Mouse (Mus musculus): ENCODE data around the gene Cryab. TPM values are rescaled to one million over a fixed set of nuclear protein-coding genes. Genes with fewer than 3 reads are reported as not detected.

The Cryab gene
- total and polyA plus RNA-seq, 3 experiments, result not detected

- no peaks in the 10 kb centered on the region for H3K36me3 ChIP-seq (ENCODE audit: control insufficient read depth in 1 of 2, insufficient read depth in 2 of 2, low read length in 2 of 2)
- no peak overlapping the region for H3K4me3 ChIP-seq (ENCODE audit: control insufficient read depth in 1 of 2, insufficient read depth in 1 of 2, low read depth in 2 of 2, low read length in 2 of 2)
- H3K9ac ChIP-seq (ENCODE audit: control insufficient read depth, low read depth, low read length, poor library complexity, severe bottlenecking), result no peak overlapping the region
- DNase-seq (ENCODE audit: low read depth, low spot score), result no peak
- peaks cover 9 to 13% of the 10 kb centered on the region in 2 experiments for H3K27me3 ChIP-seq (ENCODE audit: control insufficient read depth in 1 of 2, insufficient read depth in 2 of 2, low read length in 2 of 2)
- TF ChIP-seq ELF1 (IDR thresholded peaks at IDR 0.05; ENCODE audit: low read depth, low read length) (no peak), CHD2 (IDR thresholded peaks at IDR 0.05; ENCODE audit: low read length) (no peak), POLR2AphosphoS5 (IDR thresholded peaks at IDR 0.05; ENCODE audit: borderline replicate concordance, low read depth, low read length) (no peak), MEF2A (IDR thresholded peaks at IDR 0.05; ENCODE audit: extremely low read depth, insufficient replicate concordance, low read depth, low read length, poor library complexity, severe bottlenecking) (no peak), SIN3A (IDR thresholded peaks at IDR 0.05; ENCODE audit: low read length) (no peak), HCFC1 (IDR thresholded peaks at IDR 0.05; ENCODE audit: low read depth, low read length) (no peak), POLR2A (IDR thresholded peaks at IDR 0.05; ENCODE audit: control insufficient read depth in 1 of 2, insufficient read depth in 1 of 2, low read depth in 1 of 2, low read length in 2 of 2, poor library complexity in 1 of 2) (no peak), CHD1 (IDR thresholded peaks at IDR 0.05; ENCODE audit: low read depth, low read length) (no peak), ZC3H11A (IDR thresholded peaks at IDR 0.05; ENCODE audit: low read depth, low read length) (no peak), TBP (IDR thresholded peaks at IDR 0.05; ENCODE audit: low read depth, low read length) (no peak), POLR2AphosphoS2 (IDR thresholded peaks at IDR 0.05; ENCODE audit: low read length) (no peak)
- H3K79me2 ChIP-seq (ENCODE audit: control insufficient read depth, insufficient read depth, low read length, poor library complexity), result no peaks in the 10 kb centered on the region
- H3K27ac ChIP-seq (ENCODE audit: control insufficient read depth, low read depth, low read length), result no peak overlapping the region
- H3K4me1 ChIP-seq (ENCODE audit: control insufficient read depth in 1 of 2, insufficient read depth in 2 of 2, low read length in 2 of 2), result 0 out of 4 replicates have a peak, but pooled peaks cover 0 to 2% of the 10 kb centered on the region in 2 experiments
- no peaks in the 10 kb centered on the region for H3K9me3 ChIP-seq (replicated peaks; ENCODE audit: insufficient read depth, low read length)
These were observed 28.6 kb upstream of the Cryab start for GRCm38 (mm10) chr9:50722451-50722911.

GRCm38 (mm10) chr9:50723406-50723805, 27.7 kb upstream of the Cryab start:
- TF ChIP-seq NELFE (IDR thresholded peaks at IDR 0.05; ENCODE audit: low read depth, low read length), result no peak
- TF ChIP-seq MAX (IDR thresholded peaks at IDR 0.05; ENCODE audit: low read length), result no peak
- TF ChIP-seq POLR2A (IDR thresholded peaks at IDR 0.05; ENCODE audit: control insufficient read depth in 1 of 2, insufficient read depth in 1 of 2, low read depth in 1 of 2, low read length in 2 of 2, poor library complexity in 1 of 2), result no peak
- no peak for TF ChIP-seq MAFK (IDR thresholded peaks at IDR 0.05; ENCODE audit: borderline replicate concordance, low read depth, low read length)
- TF ChIP-seq MAZ (IDR thresholded peaks at IDR 0.05; ENCODE audit: low read depth, low read length), result no peak
- no peak for TF ChIP-seq TAL1 (IDR thresholded peaks at IDR 0.05; ENCODE audit: low read length)
- TF ChIP-seq ELF1 (IDR thresholded peaks at IDR 0.05; ENCODE audit: low read depth, low read length), result no peak
- TF ChIP-seq ZKSCAN1 (IDR thresholded peaks at IDR 0.05; ENCODE audit: low read depth, low read length), result no peak
- TF ChIP-seq CHD2 (IDR thresholded peaks at IDR 0.05; ENCODE audit: low read length), result no peak
- TF ChIP-seq BHLHE40 (IDR thresholded peaks at IDR 0.05; ENCODE audit: borderline replicate concordance, low read depth, low read length), result no peak
- TF ChIP-seq USF2 (IDR thresholded peaks at IDR 0.05; ENCODE audit: borderline replicate concordance in 1 of 2, insufficient read depth in 1 of 2, low read depth in 1 of 2, low read length in 2 of 2), result no peak
- no peak for TF ChIP-seq TBP (IDR thresholded peaks at IDR 0.05; ENCODE audit: low read depth, low read length)
- no peak for TF ChIP-seq JUND (IDR thresholded peaks at IDR 0.05; ENCODE audit: low read depth, low read length)
- TF ChIP-seq MYB (IDR thresholded peaks at IDR 0.05; ENCODE audit: low read depth, low read length), result no peak
- TF ChIP-seq GATA1 (IDR thresholded peaks at IDR 0.05; ENCODE audit: low read depth, low read length), result no peak
- no peak for TF ChIP-seq KAT2A (conservative IDR thresholded peaks at IDR 0.05; ENCODE audit: low read depth, low read length)
- no peak for TF ChIP-seq NRF1 (IDR thresholded peaks at IDR 0.05; ENCODE audit: insufficient read depth, low read depth, low read length, poor library complexity, severe bottlenecking)
- H3K9ac ChIP-seq (ENCODE audit: control insufficient read depth, low read depth, low read length, poor library complexity, severe bottlenecking), result no peak overlapping the region
- H3K27ac ChIP-seq (ENCODE audit: control insufficient read depth, low read depth, low read length), result no peak overlapping the region
- peak; percentile 24 for DNase-seq (ENCODE audit: low read depth, low spot score)
- H3K9me3 ChIP-seq (replicated peaks; ENCODE audit: insufficient read depth, low read length), result no peaks in the 10 kb centered on the region
- H3K27me3 ChIP-seq (ENCODE audit: control insufficient read depth in 1 of 2, insufficient read depth in 2 of 2, low read length in 2 of 2), result peaks cover 9% of the 10 kb centered on the region in 2 experiments
- H3K36me3 ChIP-seq (ENCODE audit: control insufficient read depth in 1 of 2, insufficient read depth in 2 of 2, low read length in 2 of 2), result no peaks in the 10 kb centered on the region
- no peak overlapping the region for H3K4me3 ChIP-seq (ENCODE audit: control insufficient read depth in 1 of 2, insufficient read depth in 1 of 2, low read depth in 2 of 2, low read length in 2 of 2)
- 0 out of 4 replicates have a peak, but pooled peaks cover 0 to 2% of the 10 kb centered on the region in 2 experiments for H3K4me1 ChIP-seq (ENCODE audit: control insufficient read depth in 1 of 2, insufficient read depth in 2 of 2, low read length in 2 of 2)
- H3K79me2 ChIP-seq (ENCODE audit: control insufficient read depth, insufficient read depth, low read length, poor library complexity), result no peaks in the 10 kb centered on the region
